Mouse (Mus musculus) embryo, embryonic 11.5 days (tissue): ENCODE results near the gene Mdh1b.

Source experiments
- DNase-seq: peaks from one replicate; pipeline ENCODE4 v3.0.0-alpha.2; 2012; ENCODE audit warnings: low read depth, low spot score

The Mdh1b gene

DNA sequence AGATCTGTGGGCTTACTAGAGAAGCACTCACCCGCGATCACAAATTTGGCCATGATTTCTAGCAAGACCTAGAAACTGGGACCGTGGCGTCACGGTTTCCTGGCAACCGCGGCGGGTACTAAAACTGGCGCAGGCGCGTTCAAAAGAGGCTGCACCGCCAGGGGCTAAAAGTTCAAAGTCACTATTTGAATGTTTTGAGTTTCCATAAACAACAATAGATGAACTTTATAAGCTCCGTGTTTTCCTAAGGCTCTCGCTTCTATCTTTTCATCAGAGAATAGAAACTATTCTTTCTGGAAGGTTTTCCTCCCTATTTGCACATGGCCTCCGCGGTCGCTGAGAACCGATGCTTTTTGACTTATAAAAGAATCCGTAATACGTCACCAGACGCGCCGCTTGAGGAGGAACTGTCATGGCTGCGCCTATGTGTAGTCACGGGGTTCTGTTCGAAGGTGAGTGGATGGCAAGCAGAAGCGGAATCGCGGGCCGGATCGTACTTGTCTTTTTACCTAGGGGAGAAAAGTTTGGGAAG, at the start of gene Mdh1b, which contains the start of gene Fastkd2:
Gene Mdh1b (minus strand): TSS at position 79 of the 532 bp plus-strand sequence.
Gene Fastkd2 (plus strand): TSS at position 375 of the 532 bp plus-strand sequence.
- DNase-seq, result peak; percentile 88

DNA sequence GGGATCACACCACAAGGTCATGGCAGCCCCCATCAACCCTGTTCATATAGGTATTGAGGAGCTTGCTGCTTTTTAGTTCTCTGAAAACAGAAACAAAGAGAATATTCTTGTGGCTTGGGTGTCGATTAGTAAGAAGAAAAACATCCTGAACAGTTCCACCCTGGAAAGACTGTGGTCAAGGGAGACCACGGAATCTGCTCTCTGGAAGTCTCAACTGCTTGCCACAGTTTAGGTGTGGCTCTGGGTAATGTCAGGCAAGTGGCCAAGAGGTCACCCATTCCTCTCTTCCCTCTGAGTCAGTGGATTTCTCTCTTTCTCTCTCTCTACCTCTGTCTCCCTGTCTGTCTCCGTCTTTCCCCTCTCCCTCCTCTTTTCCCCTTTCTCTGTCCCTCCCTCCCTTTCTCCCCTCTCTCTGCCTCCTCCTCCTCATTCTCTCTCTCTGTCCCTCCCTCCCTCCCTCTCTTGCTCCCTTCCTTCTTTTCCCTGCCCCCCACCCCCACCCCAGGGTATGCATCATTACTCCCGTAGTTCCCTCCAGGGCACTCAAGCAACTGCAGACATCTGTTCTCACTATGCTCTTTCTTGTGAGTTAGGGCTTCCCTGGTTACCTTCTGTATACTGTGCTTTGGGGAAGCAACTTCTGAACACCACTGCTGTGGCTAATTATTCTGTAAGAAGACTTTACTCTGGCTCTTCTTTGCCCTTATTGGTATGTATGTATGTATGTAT, 46.9 kb upstream of the Mdh1b start:
- no peak for DNase-seq

DNA sequence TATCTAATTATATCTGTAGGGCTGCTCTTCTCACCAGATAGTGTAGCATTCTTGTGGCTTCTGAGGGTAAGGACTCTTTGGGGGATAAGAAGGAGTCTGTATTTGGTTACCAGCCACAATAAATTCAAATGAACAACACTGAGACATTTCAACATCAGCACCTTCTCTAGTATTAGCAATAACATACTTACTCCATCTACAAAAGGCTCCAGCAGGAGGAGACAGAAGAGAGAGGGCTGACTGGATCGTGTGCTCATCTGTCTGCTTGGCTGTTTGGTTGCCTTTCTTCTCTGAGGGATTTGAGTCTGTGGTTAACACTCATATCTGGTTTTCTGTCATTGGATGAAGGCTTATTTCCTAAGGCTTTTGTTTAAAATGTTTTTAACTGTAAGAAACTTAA, 46.3 kb upstream of the Mdh1b start:
- no peak for DNase-seq

DNA sequence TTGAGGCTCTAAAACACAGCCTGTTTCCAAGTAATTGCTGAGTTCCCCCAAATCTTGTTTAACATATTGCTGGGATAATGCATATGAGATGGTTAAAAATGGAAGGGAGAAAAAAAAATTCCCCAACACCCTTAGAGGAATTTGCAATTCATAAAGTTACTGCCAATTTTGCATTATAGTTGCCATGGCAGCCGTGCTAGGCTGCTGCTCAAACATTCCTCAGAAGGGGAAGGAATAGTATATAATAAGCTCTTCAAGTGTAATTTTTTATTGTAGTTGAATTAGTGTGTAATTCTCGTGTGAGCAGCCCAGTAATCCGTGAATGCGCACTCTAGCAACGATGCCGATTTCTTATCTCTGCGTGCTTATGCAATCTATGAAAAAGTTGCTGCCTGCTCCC, 40.2 kb upstream of the Mdh1b start:
- DNase-seq, result no peak

DNA sequence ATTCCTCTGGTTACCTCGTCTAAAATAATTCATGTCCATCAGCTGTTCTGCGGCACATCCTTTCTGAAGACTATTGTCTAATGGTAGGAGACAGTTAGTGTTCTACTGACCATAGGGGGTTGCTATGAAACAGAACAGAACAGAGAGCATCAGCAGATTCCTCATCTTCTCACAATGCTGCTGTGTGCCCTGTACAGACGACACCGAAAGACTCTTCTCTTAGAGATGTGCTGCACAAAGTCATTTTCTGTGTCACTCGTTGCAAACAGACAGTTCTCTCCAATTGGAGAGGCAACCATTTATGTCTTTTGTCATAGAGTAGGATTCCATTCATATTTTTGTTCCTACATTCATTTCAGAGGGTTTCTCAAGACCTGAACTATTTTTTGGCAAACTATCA, 39.0 kb upstream of the Mdh1b start, which contains the start of gene 4933402D24Rik:
Gene 4933402D24Rik (minus strand): TSS at position 101 of the 400 bp plus-strand sequence.
- DNase-seq, result no peak

DNA sequence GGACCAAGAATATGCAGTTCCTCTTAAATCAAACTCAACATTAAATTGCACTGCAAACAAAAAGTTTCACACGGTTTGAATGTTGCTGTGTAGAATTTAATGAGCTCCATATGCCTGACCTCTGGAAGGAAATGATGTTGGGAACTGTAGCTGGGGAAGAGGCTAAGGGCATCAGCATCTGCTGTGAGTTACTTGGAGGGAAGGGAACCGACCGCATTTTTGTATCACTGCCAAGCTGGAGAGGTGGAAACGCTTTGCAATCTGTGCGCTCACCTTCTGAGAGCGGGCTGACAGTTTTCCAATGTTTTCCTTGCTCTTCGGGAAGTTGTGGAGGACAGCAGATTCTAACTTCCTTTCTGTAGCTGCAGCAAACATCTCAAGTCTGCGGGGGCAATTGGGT, 38.0 kb upstream of the Mdh1b start:
- no peak for DNase-seq

DNA sequence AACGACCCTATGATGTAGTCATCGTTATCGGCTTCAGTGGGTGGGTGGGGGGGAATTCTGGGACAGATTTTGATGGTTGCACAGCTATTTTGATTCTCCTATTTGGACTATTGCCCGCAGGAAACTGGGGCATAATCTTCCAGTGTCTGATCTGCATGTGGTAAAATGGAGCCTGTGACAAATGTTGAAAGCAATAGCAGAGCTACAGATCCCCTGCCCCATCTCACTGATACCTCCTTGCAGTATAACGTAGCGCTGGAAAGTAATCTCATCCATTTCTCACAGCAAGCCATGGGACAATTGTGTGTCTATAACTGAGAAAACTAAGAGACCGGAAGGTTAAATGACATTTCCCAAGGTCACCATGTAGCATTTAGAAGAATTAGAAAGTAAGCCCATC, 34.3 kb upstream of the Mdh1b start:
- no peak for DNase-seq

DNA sequence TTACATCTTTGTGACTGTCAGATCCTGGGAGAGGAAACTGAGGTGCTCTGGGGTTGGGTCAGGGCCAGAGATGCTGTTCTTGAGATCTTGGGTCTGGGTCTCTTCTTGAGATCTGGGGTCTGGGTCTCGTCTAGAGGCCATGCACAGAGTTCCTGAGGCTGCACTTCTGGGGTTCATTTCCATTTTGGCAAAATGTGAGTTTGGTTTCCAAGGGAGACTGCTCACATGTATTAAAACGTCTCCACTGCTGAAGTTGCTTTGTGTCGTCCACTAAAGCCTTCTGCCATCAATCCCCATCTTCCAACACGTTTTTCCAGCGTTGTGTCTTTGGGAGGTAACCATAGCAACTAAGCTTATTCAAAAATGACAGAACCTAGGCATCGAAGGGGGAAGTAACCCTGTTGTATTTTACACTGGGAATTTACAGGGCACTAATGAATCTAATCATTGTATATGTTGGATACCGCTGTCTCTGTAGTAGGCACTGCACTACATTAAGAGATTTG, 33.8 kb upstream of the Mdh1b start:
- no peak for DNase-seq

DNA sequence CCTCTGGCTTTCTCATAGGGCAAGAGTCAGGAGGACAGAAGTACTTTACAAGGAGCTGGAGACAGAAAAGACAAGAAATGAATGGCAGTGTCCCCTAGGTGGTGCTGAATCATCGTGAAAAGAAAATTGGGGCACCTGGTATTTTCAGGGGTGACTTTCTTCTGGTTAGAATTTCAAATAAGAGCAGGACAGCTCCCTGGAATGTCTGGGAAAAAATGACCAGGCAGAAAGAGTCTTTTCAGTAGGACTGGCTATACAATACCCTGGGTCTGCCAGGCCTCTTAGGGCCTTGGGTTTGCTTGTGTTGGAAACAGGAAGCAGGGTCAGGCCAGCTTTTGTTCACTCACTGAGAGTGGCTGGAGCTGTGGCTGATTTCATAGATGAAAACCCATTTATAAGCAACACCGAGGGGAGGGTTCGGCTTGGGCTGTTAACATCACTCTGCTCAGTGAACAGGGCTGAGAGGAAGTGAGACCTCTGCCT, 33.1 kb upstream of the Mdh1b start:
- no peak for DNase-seq

DNA sequence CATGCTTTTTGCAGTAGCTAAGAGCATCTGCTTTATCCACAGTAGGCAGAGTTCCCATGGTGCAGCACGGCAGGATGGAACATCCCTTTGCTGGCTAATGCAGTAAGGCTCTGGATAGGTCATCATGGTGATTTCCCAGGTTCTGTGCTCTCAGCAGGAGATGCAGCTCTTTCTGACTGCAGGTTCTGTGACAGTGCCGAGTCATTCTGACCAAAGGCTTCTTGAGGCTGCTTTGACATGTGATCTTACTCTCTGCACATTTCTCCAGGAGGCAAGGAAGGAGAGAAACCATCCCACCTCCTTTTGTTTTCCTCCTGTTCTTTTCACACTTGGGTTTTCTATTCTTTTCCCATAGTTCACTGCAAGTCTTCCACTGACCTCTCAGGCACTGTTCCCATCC, 25.9 kb upstream of the Mdh1b start:
- no peak for DNase-seq

DNA sequence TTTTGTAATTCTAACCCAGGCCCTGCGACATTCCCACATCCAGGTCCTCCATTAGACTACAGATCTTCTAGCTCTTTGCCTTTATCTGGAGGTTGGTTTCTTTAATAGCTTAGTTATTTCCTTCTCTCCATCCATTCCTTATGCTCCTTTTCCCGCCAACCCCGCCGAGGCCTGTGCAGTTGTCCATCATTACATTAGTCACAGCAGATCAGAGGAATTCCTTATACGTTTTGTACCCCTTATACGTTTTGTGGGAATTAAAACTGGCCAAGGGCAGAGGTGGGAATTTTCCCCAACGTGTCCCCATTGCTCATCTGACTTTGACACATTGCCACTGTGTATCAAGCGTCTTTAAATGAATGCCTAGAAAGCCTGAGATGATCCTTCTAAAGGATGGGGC, 322 bp downstream of the Mdh1b start:
- no peak for DNase-seq

DNA sequence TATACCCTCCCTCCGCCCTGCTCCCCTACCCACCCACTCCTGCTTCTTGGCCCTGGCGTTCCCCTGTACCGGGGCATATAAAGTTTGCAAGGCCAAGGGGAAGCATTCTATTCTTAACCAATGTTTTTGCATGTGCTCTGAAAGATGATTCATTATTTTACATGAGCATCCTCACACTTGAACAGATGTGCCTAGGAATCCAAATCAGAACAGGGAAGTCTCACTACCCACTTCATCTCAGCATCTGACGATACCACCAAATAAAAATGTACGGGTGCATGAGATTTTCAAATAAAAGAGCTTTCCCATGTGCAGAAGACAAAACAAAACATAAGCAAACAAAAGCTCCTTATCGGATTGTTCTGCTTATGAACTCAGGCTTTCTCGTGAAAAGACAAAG, 10.0 kb downstream of the Mdh1b start:
- DNase-seq, result no peak

DNA sequence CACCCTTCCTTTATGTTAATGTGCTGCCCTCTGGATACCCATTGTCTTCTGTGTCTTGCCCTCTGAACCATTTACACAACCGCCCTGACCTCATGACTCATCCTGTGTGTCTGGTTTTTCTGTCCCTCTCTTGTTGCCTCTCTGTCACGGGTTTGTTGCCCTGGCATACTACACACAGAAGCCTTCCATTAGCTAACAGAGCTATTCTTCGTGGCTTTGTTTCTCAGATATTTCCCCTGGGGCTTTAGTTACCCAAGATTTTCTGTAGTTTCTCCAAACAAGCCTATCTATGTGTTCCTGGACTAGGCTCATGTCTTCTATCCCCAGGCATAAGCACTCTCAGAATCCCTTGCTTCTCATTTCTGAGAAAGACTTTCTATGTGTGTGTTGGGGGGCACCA, 21.2 kb downstream of the Mdh1b start:
- DNase-seq, result no peak

DNA sequence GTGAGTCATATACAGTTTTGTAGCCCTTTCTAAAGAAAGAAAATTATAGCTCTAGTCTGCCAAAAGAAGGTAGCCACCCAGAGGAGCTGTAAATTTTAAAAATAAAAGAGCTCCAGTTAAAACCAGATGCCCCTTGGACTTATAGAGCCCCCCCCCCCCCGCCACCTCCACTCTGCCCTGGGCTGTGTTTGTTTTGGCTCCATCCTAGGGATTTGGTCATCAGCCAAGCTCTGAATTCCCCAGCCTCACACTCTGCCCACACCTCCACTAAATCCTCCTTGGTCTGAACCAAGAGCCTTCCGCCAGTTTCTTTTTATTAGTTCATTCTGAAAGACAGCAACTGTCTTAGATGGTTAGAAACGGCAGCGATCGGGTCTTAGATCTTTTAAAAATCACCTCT, 24.4 kb downstream of the Mdh1b start:
- peak; percentile 8 for DNase-seq

DNA sequence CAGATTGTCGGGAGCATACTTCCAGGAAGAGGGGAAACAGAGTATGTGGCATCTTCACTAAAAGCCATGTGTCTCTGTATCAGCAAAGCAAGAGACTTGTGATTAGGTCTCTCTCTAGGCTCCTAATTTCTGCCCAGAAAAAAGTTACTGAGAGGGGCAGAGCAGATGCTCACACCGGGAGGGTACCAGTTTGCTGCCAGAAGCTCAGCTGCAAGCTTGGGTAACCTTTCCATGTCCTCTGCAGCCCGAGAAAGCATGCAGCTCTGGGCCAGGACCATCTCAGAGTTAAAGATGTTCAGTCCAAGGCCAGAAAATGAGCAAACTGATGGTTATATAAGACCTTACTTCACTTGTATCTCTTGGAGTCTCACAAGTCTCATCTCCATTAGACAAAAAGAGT, 33.3 kb downstream of the Mdh1b start:
- no peak for DNase-seq

DNA sequence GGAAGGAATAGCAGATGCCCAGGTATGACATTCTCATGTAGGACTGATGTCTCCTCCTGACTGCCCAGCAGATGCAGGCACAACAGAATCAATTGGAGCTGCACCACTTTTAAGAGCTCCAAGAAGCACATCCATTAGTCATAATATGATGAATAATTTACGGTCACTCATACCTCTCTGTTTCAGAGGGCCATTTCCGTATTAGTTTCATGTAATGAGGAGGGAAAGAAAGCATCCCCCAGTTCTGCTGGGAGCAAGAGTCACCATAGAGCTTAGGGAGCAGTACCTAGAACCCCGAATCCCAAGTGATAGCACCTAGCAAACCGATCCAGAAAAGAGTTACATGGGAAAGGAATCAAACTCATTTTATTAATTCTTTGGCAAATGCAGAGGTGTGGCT, 43.3 kb downstream of the Mdh1b start, which contains the start of gene Dytn:
Gene Dytn (minus strand): TSS at position 101 of the 400 bp plus-strand sequence.
- no peak for DNase-seq

DNA sequence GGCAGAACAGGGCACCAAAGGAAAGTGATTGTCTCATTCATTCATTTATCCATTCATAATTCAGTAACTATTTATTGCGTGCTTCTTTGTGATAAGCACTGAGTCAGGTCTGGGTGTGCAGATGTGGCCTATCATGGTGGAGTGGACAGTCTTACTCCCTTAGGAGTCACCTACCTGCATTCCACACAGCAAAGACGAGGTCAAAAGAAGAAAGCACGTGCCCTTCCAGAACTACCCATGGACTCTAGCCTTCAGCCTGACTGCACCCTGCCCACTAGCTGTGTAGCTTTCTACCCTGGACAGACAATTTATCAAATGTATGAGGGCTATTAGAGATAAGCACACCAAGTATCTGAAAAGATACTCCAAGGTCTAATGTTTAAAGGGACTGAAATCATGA, 54.1 kb downstream of the Mdh1b start:
- DNase-seq, result no peak

DNA sequence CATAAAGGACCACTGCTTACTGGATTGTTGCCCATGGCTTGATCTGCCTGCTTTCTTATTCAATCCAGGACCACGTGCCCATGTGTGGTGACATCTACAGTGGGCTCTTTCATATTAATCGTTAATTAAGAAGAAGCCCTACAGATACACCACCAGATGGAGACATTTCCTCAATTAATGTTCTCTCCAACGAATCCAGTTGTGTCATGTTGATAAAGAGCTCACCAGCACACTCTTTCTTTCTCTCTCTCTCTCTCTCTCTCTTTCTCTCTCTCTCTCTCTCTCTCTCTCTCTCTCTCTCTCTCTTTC, 61.3 kb downstream of the Mdh1b start:
- peak; percentile 30 for DNase-seq

DNA sequence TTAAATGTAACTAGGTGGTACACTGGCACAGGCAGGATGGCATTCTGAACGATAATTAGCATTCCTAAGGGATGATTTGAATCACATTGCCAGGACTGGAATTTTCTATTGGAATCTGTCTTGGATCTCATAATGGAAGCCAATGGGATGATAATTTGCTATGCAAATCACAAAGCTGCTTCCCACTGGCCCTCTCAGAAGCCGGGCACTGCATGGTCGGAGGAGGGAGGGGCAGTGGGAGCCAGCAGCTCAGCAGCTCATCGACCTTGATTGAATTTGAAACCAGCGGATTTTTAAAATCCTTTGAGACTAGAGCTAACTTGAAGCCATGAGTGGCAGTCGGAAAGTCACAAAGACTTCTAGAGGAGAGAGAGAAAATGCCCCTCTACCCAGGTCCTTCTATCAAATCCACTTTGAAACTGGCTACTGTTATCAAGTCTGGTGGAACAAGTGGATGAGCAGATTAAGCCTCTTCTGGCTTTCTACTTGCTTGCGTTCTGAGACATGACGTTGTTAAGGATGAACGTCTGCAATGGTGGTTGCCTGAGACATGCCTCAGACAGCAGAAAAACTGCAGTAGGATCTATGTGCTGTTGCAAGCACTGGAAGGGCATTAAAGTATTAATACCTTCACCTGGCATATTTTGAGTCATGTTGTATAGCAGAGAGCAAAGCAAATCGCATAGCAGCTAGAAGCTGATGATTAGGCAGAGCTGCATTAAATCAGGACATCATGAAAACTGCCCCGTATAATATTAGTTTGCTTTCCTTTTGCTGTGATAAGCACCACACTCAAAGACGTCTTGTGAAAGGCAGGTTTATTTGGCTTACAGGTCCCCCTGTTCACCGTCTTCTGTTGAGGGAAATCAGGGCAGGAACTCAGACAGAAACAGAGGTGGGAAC, 61.9 kb downstream of the Mdh1b start:
- no peak for DNase-seq

DNA sequence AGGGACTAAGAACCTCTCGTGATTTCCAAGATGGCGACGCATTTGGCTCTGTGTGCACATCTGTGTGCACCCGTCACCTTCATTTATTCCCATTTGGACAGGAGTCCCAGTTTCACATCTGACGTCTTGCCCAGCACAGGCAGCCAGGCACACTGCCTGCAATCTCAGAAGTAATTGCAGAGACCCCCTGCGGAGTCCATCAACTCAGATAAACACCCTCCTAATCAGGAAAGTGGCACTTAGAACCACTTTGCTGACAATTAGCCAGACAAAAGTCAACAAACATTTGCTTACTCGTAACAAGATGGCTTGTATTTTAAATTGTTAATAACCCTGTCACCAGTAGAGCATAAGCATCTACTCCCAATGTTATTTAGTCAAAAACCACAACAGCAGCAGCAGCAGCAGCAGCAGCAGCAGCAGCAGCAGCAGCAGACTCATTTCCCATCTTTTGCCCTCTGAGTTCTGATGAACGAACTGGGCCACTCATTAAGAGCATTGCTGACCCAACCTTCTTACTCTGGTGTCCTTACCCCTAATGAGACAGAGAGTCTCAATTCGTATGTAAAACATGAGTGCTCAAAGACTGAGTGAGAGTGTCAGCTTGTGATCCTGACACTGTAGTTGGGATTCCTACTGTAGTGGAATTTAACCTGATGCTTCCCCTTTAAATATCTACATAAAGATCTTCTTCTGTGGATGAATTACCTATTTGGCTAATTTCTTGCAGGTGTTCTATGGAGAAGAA, 62.7 kb downstream of the Mdh1b start:
- DNase-seq, result no peak

DNA sequence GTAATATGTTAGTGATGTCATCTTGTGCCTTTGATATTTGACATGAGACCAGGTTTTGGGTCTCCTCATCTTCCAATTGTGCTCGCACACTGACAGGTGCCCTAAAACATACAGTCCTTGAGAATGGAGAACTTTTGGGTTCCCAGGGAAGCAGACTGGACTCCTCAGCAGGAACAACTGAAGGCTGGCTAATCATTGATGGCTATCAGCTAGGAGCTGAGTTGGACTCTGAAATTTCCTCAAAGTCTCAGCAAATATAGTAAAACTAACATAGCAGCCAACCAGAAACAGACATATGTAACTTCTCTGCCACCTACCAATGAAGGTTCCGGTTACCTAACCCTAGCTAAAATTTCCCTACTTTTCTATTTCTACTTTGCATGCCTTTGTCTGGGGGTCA, 64.0 kb downstream of the Mdh1b start:
- DNase-seq, result no peak

DNA sequence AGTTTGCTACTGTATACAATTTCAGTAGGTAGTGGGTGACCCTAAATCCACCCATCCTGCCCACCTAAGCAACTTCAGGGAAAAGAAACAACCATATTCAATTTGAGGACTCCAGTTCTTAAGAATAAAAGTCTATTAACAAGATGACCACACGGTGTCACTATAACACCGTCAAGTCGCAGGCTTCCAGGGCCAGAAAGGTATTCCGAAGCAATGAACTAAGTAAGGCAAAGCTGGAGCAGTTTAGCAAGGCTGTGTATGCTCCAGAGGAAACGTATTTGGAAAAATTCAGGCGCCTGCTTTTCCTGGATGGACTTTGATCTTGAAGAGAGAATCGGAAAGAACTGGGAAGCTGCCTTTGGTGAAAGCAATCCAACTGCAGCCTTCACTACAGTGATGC, 70.5 kb downstream of the Mdh1b start:
- peak; percentile 69 for DNase-seq
